Mouse (Mus musculus) heart, adult 2 months (tissue): Measurements from ENCODE around the gene Slc2a6. TPM values are rescaled to one million over a fixed set of nuclear protein-coding genes. Genes with fewer than 3 reads are reported as not detected.

Source experiments
- DNase-seq, 2 experiments: peaks; one replicate each; pipeline ENCODE4 v3.0.0; 2021
- H3K27ac ChIP-seq: fragments of 200-600 bp; 2 replicates; pipeline ENCODE4 v1.8.1; 2022
- H3K27me3 ChIP-seq: fragments of 200-500 bp; 2 replicates; pipeline ENCODE4 v1.6.1; 2012; ENCODE audit warnings: mild to moderate bottlenecking, low read length, inconsistent platforms, mixed read lengths; ENCODE audit not compliant: control insufficient read depth, insufficient read depth
- H3K36me3 ChIP-seq: fragments of 200-500 bp; 2 replicates; pipeline ENCODE4 v1.6.1; 2012; ENCODE audit warnings: low read length, inconsistent platforms; ENCODE audit not compliant: control insufficient read depth, insufficient read depth
- H3K4me1 ChIP-seq: fragments of 200-500 bp; 2 replicates; pipeline ENCODE4 v1.6.1; 2011; ENCODE audit warnings: low read length; ENCODE audit not compliant: control insufficient read depth, insufficient read depth
- H3K4me3 ChIP-seq: fragments of 200-600 bp; 2 replicates; pipeline ENCODE4 v1.8.1; 2022
- H3K79me2 ChIP-seq: fragments of 200-500 bp; replicated peaks from 2 replicates; pipeline ENCODE4 v1.6.1; 2012; ENCODE audit warnings: mild to moderate bottlenecking, inconsistent platforms, low read length, moderate library complexity, mixed read lengths; ENCODE audit not compliant: control insufficient read depth, insufficient read depth
- H3K9ac ChIP-seq: fragments of 200-500 bp; 2 replicates; pipeline ENCODE4 v1.6.1; 2012; ENCODE audit warnings: low read depth, mild to moderate bottlenecking, control low read depth, inconsistent platforms, low read length, mixed read lengths
- CTCF ChIP-seq: fragments of 200-600 bp; IDR thresholded peaks from 2 replicates; pipeline ENCODE4 v1.8.1; 2022; ENCODE audit warnings: antibody characterized with exemption, mild to moderate bottlenecking, moderate library complexity
- EP300 ChIP-seq: fragments of 200-500 bp; IDR thresholded peaks from 2 replicates; pipeline ENCODE4 v1.6.1; 2011; ENCODE audit warnings: low read depth, low read length, control low read depth; ENCODE audit not compliant: insufficient read depth
- POLR2A ChIP-seq: fragments of 200-500 bp; IDR thresholded peaks from 2 replicates; pipeline ENCODE4 v1.6.1; 2011; ENCODE audit warnings: mild to moderate bottlenecking, low read depth, low read length, control low read depth; ENCODE audit not compliant: insufficient read depth
- WGBS: fragments of 180-500 bp; shearing (Covaris S2); methylation state at CpG from one replicate; pipeline ENCODE4 v1.1.7; 2018; 5-methylcytosine and 5-hydroxymethylcytosine counted together
- intact Hi-C: fragments of 180-260 bp; cut with DNase I; formaldehyde crosslinking; loops from one replicate; pipeline ENCODE4 v1.15.1; 2025
- polyA plus RNA-seq: library from polyadenylated mRNA; depleted of rRNA; stranded (reverse); fragments of >200 nt; gene quantifications from 2 replicates; pipeline ENCODE4 v1.2.3, GENCODE M21; 2012
- total RNA-seq, 2 experiments: library from RNA; stranded (reverse); gene quantifications; 2 replicates each; pipeline ENCODE4 v1.2.3; 2021

The Slc2a6 gene
- total and polyA plus RNA-seq, 3 experiments: 0.21 to 1.1 (median 0.41) TPM

- TF ChIP-seq POLR2A (no peak), EP300 (no peak), CTCF (no peak)
- no peak overlapping the region for H3K9ac ChIP-seq
- 64% methylated on average over 4 of the region's 4 CpGs for WGBS
- no peaks in the 10 kb centered on the region for H3K36me3 ChIP-seq
- no peak overlapping the region for H3K27ac ChIP-seq
- H3K79me2 ChIP-seq: no peaks in the 10 kb centered on the region
- no peak overlapping the region for H3K4me3 ChIP-seq
- no peaks in the 10 kb centered on the region for H3K27me3 ChIP-seq
- H3K4me1 ChIP-seq: peaks cover 2% of the 10 kb centered on the region; the same call in 1 of the 2 replicates
- intact Hi-C loops: no loop called here
- DNase-seq: no peak
Observed at GRCm38 (mm10) chr2:27058251-27058650, 30.5 kb upstream of the Slc2a6 start.

- peaks cover 14% of the 10 kb centered on the region for H3K4me1 ChIP-seq
- intact Hi-C loops: no loop called here
- TF ChIP-seq EP300 (no peak), CTCF (no peak), POLR2A (no peak)
- DNase-seq: no peak
- H3K79me2 ChIP-seq: no peaks in the 10 kb centered on the region
- H3K27me3 ChIP-seq: no peaks in the 10 kb centered on the region
- no peak overlapping the region for H3K9ac ChIP-seq
- no peak overlapping the region for H3K4me3 ChIP-seq
- 76% methylated on average over 6 of the region's 6 CpGs for WGBS
- H3K36me3 ChIP-seq: no peaks in the 10 kb centered on the region
- no peak overlapping the region for H3K27ac ChIP-seq
Observed at GRCm38 (mm10) chr2:27049408-27049807, 21.6 kb upstream of the Slc2a6 start.

- WGBS: 49% methylated on average over 8 of the region's 8 CpGs
- Histone ChIP-seq H3K36me3 (no peaks in the 10 kb centered on the region), H3K79me2 (no peaks in the 10 kb centered on the region), H3K27me3 (no peaks in the 10 kb centered on the region), H3K27ac (peak overlapping the region; percentile 26; the same call in 1 of the 2 replicates), H3K9ac (no peak overlapping the region), H3K4me1 (peaks cover 15% of the 10 kb centered on the region), H3K4me3 (no peak overlapping the region)
- DNase-seq: peak; percentile 85 to 88
- intact Hi-C loops: no loop called here
- TF ChIP-seq EP300 (peak; percentile 94), CTCF (no peak), POLR2A (peak; percentile 36; the same call in 1 of the 2 replicates)
Observed at GRCm38 (mm10) chr2:27045979-27046770, 18.4 kb upstream of the Slc2a6 start.

- H3K4me3 ChIP-seq: no peak overlapping the region
- DNase-seq: peak in 1 of 2 experiments; percentile 28
- no peaks in the 10 kb centered on the region for H3K36me3 ChIP-seq
- no peaks in the 10 kb centered on the region for H3K27me3 ChIP-seq
- peaks cover 16% of the 10 kb centered on the region for H3K4me1 ChIP-seq
- no peak overlapping the region for H3K27ac ChIP-seq
- no peak overlapping the region for H3K9ac ChIP-seq
- H3K79me2 ChIP-seq: no peaks in the 10 kb centered on the region
- TF ChIP-seq EP300 (no peak), POLR2A (no peak), CTCF (no peak)
- intact Hi-C loops: no loop called here
- WGBS: 48% methylated on average over 3 of the region's 3 CpGs
Observed at GRCm38 (mm10) chr2:27044641-27045040, 16.8 kb upstream of the Slc2a6 start.

GRCm38 (mm10) chr2:27044166-27044565, 16.4 kb upstream of the Slc2a6 start:
- H3K9ac ChIP-seq: no peak overlapping the region
- H3K4me3 ChIP-seq: no peak overlapping the region
- peaks cover 16% of the 10 kb centered on the region for H3K4me1 ChIP-seq
- no peak overlapping the region for H3K27ac ChIP-seq
- H3K36me3 ChIP-seq: no peaks in the 10 kb centered on the region
- no peaks in the 10 kb centered on the region for H3K27me3 ChIP-seq
- WGBS: 60% methylated on average over 4 of the region's 4 CpGs
- peak; percentile 60 to 67 for DNase-seq
- intact Hi-C loops: no loop called here
- no peaks in the 10 kb centered on the region for H3K79me2 ChIP-seq
- no peak for TF ChIP-seq EP300
- no peak for TF ChIP-seq CTCF
- no peak for TF ChIP-seq POLR2A

- intact Hi-C loops: loop anchor here (1.0 to 2.0 kb wide), 2 partner anchors 79 to 194 kb away; no protein-coding TSS in a partner anchor
- TF ChIP-seq EP300 (peak; percentile 80), POLR2A (no peak), CTCF (peak; percentile 88)
- no peaks in the 10 kb centered on the region for H3K36me3 ChIP-seq
- peak; percentile 85 to 88 for DNase-seq
- no peak overlapping the region for H3K27ac ChIP-seq
- H3K4me3 ChIP-seq: no peak overlapping the region
- no peaks in the 10 kb centered on the region for H3K27me3 ChIP-seq
- no peak overlapping the region for H3K9ac ChIP-seq
- 22% methylated on average over 3 of the region's 3 CpGs for WGBS
- H3K79me2 ChIP-seq: no peaks in the 10 kb centered on the region
- peaks cover 16% of the 10 kb centered on the region for H3K4me1 ChIP-seq
Observed at GRCm38 (mm10) chr2:27043461-27043860, 15.7 kb upstream of the Slc2a6 start.
